Mouse (Mus musculus) intestine, postnatal 0 days (tissue): ENCODE data around the gene Evx2. TPM values are rescaled to one million over a fixed set of nuclear protein-coding genes. Genes with fewer than 3 reads are reported as not detected.

Experiments
- ATAC-seq: fragments of 200-750 bp; cut with Nextera tagmentation; 2 replicates; pipeline ENCODE4 v1.8.0; 2017; ENCODE audit warnings: mild to moderate bottlenecking, moderate TSS enrichment, moderate library complexity
- H3K27ac ChIP-seq: fragments of 300-500 bp; sonication (generic); 2 replicates; pipeline ENCODE4 v1.5.1; 2014; ENCODE audit warnings: mild to moderate bottlenecking, low read depth, low read length, moderate library complexity
- H3K27me3 ChIP-seq: fragments of 300-500 bp; sonication (generic); replicated peaks from 2 replicates; pipeline ENCODE4 v1.6.1; 2014; ENCODE audit warnings: low read length, mixed read lengths; ENCODE audit not compliant: control insufficient read depth, insufficient read depth
- H3K36me3 ChIP-seq: fragments of 300-500 bp; sonication (generic); 2 replicates; pipeline ENCODE4 v1.6.1; 2014; ENCODE audit warnings: mild to moderate bottlenecking, moderate library complexity; ENCODE audit not compliant: control insufficient read depth, insufficient read depth
- H3K4me1 ChIP-seq: fragments of 300-500 bp; sonication (generic); replicated peaks from 2 replicates; pipeline ENCODE4 v1.6.1; 2014; ENCODE audit warnings: antibody characterized with exemption, low read length, mixed read lengths; ENCODE audit not compliant: control insufficient read depth, insufficient read depth
- H3K4me2 ChIP-seq: fragments of 300-500 bp; sonication (generic); replicated peaks from 2 replicates; pipeline ENCODE4 v1.6.1; 2014; ENCODE audit warnings: low read depth, mild to moderate bottlenecking, moderate library complexity
- H3K4me3 ChIP-seq: fragments of 300-500 bp; sonication (generic); 2 replicates; pipeline ENCODE4 v1.5.1; 2014; ENCODE audit warnings: low read depth, low read length
- H3K9ac ChIP-seq: fragments of 300-500 bp; sonication (generic); 2 replicates; pipeline ENCODE4 v1.6.1; 2014; ENCODE audit warnings: mild to moderate bottlenecking, low read depth, low read length
- H3K9me3 ChIP-seq: fragments of 300-500 bp; sonication (generic); 2 replicates; pipeline ENCODE4 v1.6.1; 2016; ENCODE audit warnings: mixed run types; ENCODE audit not compliant: control insufficient read depth
- CTCF ChIP-seq: sonication (generic); IDR thresholded peaks from 2 replicates; pipeline ENCODE4 v1.5.1; 2016; ENCODE audit warnings: low read depth, mild to moderate bottlenecking, control low read depth, antibody characterized with exemption, moderate library complexity
- WGBS: fragments of 180-500 bp; shearing (Covaris S2); extraction: QIAGEN DNeasy Blood & Tissue Kit; methylation state at CpG from one replicate; pipeline ENCODE4 v1.1.7; 2014; 5-methylcytosine and 5-hydroxymethylcytosine counted together
- polyA plus RNA-seq: library from polyadenylated mRNA; unstranded; fragments of >200 nt; fragmentation: Nextera tagmentation; extraction: Ambion mirVana; gene quantifications from 2 replicates; pipeline ENCODE4 v1.2.1, GENCODE M21; 2015

The Evx2 gene
- polyA plus RNA-seq, 1 experiment from 2014 or later, result not detected

- Histone ChIP-seq H3K9ac (peak within 1 kb of the TSS; percentile 50), H3K9me3 (no peaks in the 10 kb centered on the region), H3K4me3 (peak within 1 kb of the TSS; percentile 55), H3K36me3 (no peaks in the 10 kb centered on the region), H3K27ac (peak within 1 kb of the TSS; percentile 60), H3K4me1 (no peaks in the 10 kb centered on the region), H3K27me3 (peaks cover 95% of the 10 kb centered on the region), H3K4me2 (peak within 1 kb of the TSS; percentile 78)
- ATAC-seq, result 0 out of 2 replicates have a peak, but pooled peaks have one; percentile 19
- no peak for TF ChIP-seq CTCF
- under 1% methylated on average over 50 of the region's 52 CpGs for WGBS
These were observed 45.1 kb upstream of the Evx2 start, which contains the start of gene Hoxd8 for GRCm38 (mm10) chr2:74704393-74704998. Gene Hoxd8, plus strand, starts transcription at chr2:74704615.

DNA sequence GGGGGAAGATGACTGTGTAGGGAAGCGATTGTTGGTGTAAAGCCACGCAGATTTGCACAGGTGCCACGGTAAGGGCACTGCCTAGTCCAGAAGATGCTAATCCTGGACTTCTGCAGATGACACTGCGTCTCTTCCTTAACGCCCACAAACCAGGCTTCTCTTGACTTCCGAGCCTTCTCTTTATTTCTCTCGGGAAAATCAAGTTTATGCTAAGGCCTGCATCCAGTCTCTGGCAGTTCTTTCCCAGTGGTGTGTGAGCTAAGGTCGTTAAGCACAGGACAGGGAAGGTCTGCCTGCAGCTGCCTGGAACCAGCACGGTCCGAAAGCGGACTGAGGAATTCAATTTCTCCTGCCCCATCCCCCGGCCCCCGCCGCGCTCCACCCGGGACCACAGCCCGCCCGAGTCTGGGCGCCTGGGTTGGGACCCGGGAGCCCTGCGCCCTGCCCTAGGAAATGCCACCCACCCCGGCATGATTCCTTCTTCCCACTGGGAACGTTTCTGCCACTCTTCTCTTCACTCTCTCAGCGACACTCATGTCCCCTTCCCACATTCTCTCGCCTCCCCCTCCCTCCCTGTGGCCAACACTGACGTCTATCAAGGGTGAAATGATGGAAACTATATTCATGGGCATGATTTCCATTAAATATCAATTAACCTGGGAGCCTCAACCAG is 44.5 kb upstream of the Evx2 start:
- Histone ChIP-seq H3K9me3 (no peaks in the 10 kb centered on the region), H3K27me3 (peaks cover 95% of the 10 kb centered on the region), H3K9ac (no peak overlapping the region), H3K27ac (no peak overlapping the region), H3K4me1 (no peaks in the 10 kb centered on the region), H3K4me2 (peak overlapping the region; percentile 78; the same call in 1 of the 2 replicates), H3K36me3 (no peaks in the 10 kb centered on the region), H3K4me3 (peak overlapping the region; percentile 55; the same call in 1 of the 2 replicates)
- no peak for ATAC-seq
- no peak for TF ChIP-seq CTCF
- 15% methylated on average over 26 of the region's 26 CpGs for WGBS

GRCm38 (mm10) chr2:74703317-74703716 is 44.0 kb upstream of the Evx2 start:
- H3K9ac ChIP-seq, result no peak overlapping the region

GRCm38 (mm10) chr2:74702820-74703219 is 43.5 kb upstream of the Evx2 start:
- Histone ChIP-seq H3K36me3 (no peaks in the 10 kb centered on the region), H3K4me3 (no peak overlapping the region), H3K4me1 (0 out of 2 replicates have a peak, but pooled peaks cover 2% of the 10 kb centered on the region), H3K27me3 (peaks cover 96% of the 10 kb centered on the region), H3K9me3 (no peaks in the 10 kb centered on the region), H3K9ac (no peak overlapping the region), H3K27ac (no peak overlapping the region), H3K4me2 (no peak overlapping the region)
- 39% methylated on average over 6 of the region's 6 CpGs for WGBS
- ATAC-seq, result no peak
- no peak for TF ChIP-seq CTCF

More at GRCm38 (mm10) chr2:74703317-74703716, 44.0 kb upstream of the Evx2 start:
- H3K27ac ChIP-seq, result no peak overlapping the region
- no peak overlapping the region for H3K4me3 ChIP-seq
- H3K36me3 ChIP-seq, result no peaks in the 10 kb centered on the region
- peaks cover 94% of the 10 kb centered on the region for H3K27me3 ChIP-seq
- TF ChIP-seq CTCF, result no peak
- 0 out of 2 replicates have a peak, but pooled peaks cover 2% of the 10 kb centered on the region for H3K4me1 ChIP-seq
- no peak overlapping the region for H3K4me2 ChIP-seq
- 32% methylated on average over 10 of the region's 10 CpGs for WGBS
- ATAC-seq, result no peak
- no peaks in the 10 kb centered on the region for H3K9me3 ChIP-seq

DNA sequence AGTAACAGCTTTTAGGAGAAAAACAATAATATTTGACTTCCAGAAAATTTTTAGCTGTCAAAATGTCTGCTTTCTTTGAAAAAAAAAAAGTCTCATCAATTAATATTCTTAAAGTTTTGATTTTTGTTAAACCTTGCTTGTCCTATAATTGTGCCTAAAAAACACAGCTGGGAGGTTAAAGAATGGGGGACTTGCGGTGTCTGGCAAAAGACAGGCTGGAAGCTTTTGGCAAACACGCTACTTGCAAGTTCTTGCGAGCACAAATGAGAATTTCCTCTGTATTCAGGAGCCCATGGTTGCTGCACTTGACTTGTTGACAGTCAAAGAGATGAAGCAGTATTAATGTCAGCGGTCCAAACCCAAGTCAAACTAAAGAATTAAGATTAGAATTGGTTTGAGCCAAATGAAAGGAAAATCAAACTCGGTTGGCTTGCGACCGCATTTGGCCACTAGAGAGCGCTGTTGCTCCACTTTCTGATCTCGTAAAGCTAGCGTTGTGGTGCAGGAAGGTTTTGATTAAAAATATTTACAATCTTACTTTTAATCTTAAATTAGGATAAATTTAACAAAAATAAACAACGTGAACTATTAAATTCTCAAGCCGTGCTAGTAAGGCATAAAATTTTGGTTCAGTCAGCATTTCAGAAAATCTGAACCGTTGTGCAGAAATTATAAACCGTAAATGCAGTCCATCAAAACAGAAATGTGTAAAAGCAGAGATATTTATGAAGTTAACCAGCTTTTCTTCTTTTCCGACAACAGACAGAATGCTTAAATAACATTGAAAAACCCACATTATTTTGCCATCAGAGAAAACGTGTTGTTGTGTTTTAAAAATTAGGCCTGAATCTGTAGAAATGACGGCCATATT is 42.8 kb upstream of the Evx2 start:
- Histone ChIP-seq H3K9me3 (no peaks in the 10 kb centered on the region), H3K36me3 (no peaks in the 10 kb centered on the region), H3K27me3 (peaks cover 96% of the 10 kb centered on the region), H3K9ac (no peak overlapping the region), H3K27ac (no peak overlapping the region), H3K4me2 (no peak overlapping the region), H3K4me1 (0 out of 2 replicates have a peak, but pooled peaks cover 2% of the 10 kb centered on the region), H3K4me3 (no peak overlapping the region)
- no peak for ATAC-seq
- 17% methylated on average over 17 of the region's 17 CpGs for WGBS
- peak; percentile 90 for TF ChIP-seq CTCF
